Mouse (Mus musculus): ENCODE measurements around the gene Dact3.

Dact3 gene

GRCm38 (mm10) chr7:16875310-16875325 is at the start of gene Dact3:
Gene Dact3, plus strand, starts transcription at chr7:16875317.
- DNase-seq (ENCODE audit: low spot score): no peak

GRCm38 (mm10) chr7:16825785-16826184 is 49.3 kb upstream of the Dact3 start:
- no peak for DNase-seq (ENCODE audit: low spot score)

- DNase-seq (ENCODE audit: low spot score): no peak
Measured at GRCm38 (mm10) chr7:16826571-16826970, 48.5 kb upstream of the Dact3 start.

GRCm38 (mm10) chr7:16827274-16827673 is 47.8 kb upstream of the Dact3 start:
- no peak for DNase-seq (ENCODE audit: low spot score)

GRCm38 (mm10) chr7:16830449-16830848 is 44.7 kb upstream of the Dact3 start:
- no peak for DNase-seq (ENCODE audit: low spot score)

- DNase-seq (ENCODE audit: low spot score): no peak
Measured at GRCm38 (mm10) chr7:16837916-16838803, 37.0 kb upstream of the Dact3 start.

- DNase-seq (ENCODE audit: low spot score): no peak
Measured at GRCm38 (mm10) chr7:16838804-16839426, 36.2 kb upstream of the Dact3 start.

GRCm38 (mm10) chr7:16839427-16840108 is 35.5 kb upstream of the Dact3 start:
- DNase-seq (ENCODE audit: low spot score): no peak

GRCm38 (mm10) chr7:16840109-16840491 is 35.0 kb upstream of the Dact3 start:
- no peak for DNase-seq (ENCODE audit: low spot score)

- no peak for DNase-seq (ENCODE audit: low spot score)
Measured at GRCm38 (mm10) chr7:16841078-16841477, 34.0 kb upstream of the Dact3 start.

- DNase-seq (ENCODE audit: low spot score): no peak
Measured at GRCm38 (mm10) chr7:16841561-16842560, 33.3 kb upstream of the Dact3 start.

GRCm38 (mm10) chr7:16842645-16843063 is 32.5 kb upstream of the Dact3 start, which contains the start of gene Prkd2:
Gene Prkd2, plus strand, starts transcription at chr7:16842902.
- peak; percentile 96 for DNase-seq (ENCODE audit: low spot score)

- peak; percentile 48 for DNase-seq (ENCODE audit: low spot score)
Measured at GRCm38 (mm10) chr7:16843441-16844171, 31.5 kb upstream of the Dact3 start.

GRCm38 (mm10) chr7:16844696-16845071 is 30.4 kb upstream of the Dact3 start:
- DNase-seq (ENCODE audit: low spot score): no peak

- no peak for DNase-seq (ENCODE audit: low spot score)
Measured at GRCm38 (mm10) chr7:16845072-16845819, 29.9 kb upstream of the Dact3 start.

- no peak for DNase-seq (ENCODE audit: low spot score)
Measured at GRCm38 (mm10) chr7:16845820-16846167, 29.3 kb upstream of the Dact3 start.

GRCm38 (mm10) chr7:16846775-16847174 is 28.3 kb upstream of the Dact3 start:
- no peak for DNase-seq (ENCODE audit: low spot score)

- DNase-seq (ENCODE audit: low spot score): no peak
Measured at GRCm38 (mm10) chr7:16847507-16847906, 27.6 kb upstream of the Dact3 start.

- DNase-seq (ENCODE audit: low spot score): peak; percentile 61
Measured at GRCm38 (mm10) chr7:16848579-16848978, 26.5 kb upstream of the Dact3 start.

GRCm38 (mm10) chr7:16851636-16852035 is 23.5 kb upstream of the Dact3 start:
- DNase-seq (ENCODE audit: low spot score): no peak

- no peak for DNase-seq (ENCODE audit: low spot score)
Measured at GRCm38 (mm10) chr7:16853302-16853831, 21.8 kb upstream of the Dact3 start.
